Mouse (Mus musculus): ENCODE data around the gene Dgat2l6.

- TF ChIP-seq CTCF (IDR thresholded peaks at IDR 0.05; ENCODE audit: insufficient read depth, low read length) (no peak), POLR2A (IDR thresholded peaks at IDR 0.05; ENCODE audit: borderline replicate concordance, extremely low read depth, low read depth, low read length) (peak; percentile 27; the same call in 1 of the 2 replicates)
These were observed 30.3 kb upstream of the Dgat2l6 start, which contains the start of gene Igbp1 for GRCm38 (mm10) chrX:100494068-100494978.

Data from lung, adult 2 months (tissue).